Mouse (Mus musculus) small intestine, adult 2 months (tissue): ENCODE measurements around the gene Spocd1.

Experiments used
- CTCF ChIP-seq: fragments of 200-500 bp; IDR thresholded peaks from 2 replicates; pipeline ENCODE4 v1.5.1; 2012; ENCODE audit warnings: low read depth, mild to moderate bottlenecking, control low read depth, inconsistent platforms, low read length, moderate library complexity, mixed read lengths; ENCODE audit not compliant: insufficient replicate concordance, insufficient read length; ENCODE audit errors: extremely low read depth
- POLR2A ChIP-seq: fragments of 200-500 bp; IDR thresholded peaks from 2 replicates; pipeline ENCODE4 v1.6.1; 2012; ENCODE audit warnings: low read depth, mild to moderate bottlenecking, control low read depth, inconsistent platforms, low read length, moderate library complexity

- TF ChIP-seq POLR2A (no peak), CTCF (no peak)
These were observed 54.0 kb downstream of the Spocd1 start for GRCm38 (mm10) chr4:129983046-129983445.
